Mouse (Mus musculus) ovary, postnatal 10 days (tissue): Measurements from ENCODE around the gene Sh3gl2.

Experiments used
- DNase-seq: peaks from one replicate; pipeline ENCODE4 v3.0.0; 2022; ENCODE audit warnings: low spot score

The Sh3gl2 gene

DNA sequence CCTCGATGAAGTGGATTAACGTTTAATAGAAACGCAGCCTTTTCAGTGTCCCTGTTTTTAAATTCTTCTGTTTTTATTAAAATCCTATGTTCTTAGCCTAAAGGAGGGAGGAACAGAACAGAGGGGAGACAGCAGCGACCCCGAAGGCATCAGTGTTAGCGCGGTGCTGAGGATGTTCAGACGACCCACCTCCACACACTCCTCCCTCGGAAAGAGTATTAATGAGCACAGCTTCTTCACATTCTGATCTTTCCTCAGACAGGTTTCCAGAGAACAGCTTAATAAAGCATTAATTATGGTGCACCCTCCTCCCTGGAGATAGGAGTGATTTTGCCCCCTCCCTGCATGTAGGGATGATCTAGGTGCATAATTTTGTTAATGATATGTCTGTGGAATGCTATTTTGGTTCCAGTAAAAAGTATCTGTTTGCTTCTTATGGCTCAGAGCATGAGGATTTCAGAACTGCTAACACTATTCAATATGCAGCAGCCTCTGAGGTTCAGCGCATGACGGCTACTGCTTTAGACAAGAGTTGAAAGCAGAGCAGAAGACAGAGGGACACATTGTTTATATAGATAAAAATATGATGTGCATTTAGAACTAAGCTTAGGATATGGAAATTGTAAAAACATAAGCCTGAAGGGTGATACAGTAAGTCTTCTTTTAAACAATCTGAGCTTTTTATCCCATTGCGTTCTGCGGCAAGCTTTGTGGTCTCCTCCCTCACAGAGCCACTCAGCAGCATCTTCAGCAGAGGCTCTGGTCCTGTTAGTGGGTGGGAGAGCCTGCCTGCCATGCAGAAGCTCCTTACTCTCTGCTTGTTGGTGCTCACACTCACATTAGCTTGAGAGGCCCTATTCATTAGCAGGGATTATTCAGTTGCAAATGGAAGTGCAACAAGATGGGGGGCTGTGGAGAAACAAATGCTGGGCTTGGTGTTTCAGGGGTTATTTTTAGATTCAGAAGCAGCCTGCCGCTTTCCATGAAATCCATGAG is 27.8 kb downstream of the Sh3gl2 start:
- DNase-seq, result no peak

DNA sequence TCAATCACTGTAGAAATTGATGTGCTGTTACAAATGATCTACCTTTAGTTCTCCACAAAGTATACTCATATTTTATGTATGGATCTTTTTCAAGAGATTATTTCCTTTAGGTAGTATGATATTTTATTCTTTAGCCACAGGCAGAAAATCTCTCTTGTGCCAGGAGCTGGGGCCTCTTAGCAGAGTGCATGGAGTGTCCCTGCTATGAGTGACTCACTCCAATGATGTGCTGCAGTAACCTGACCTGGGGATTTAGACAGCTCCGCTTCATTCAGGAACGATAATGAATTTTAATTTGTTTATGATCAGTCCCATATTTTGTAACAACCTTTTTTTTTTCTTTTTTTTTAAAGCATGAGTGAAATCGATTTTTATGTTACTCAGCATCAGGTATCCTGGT is 36.7 kb downstream of the Sh3gl2 start:
- DNase-seq, result no peak

DNA sequence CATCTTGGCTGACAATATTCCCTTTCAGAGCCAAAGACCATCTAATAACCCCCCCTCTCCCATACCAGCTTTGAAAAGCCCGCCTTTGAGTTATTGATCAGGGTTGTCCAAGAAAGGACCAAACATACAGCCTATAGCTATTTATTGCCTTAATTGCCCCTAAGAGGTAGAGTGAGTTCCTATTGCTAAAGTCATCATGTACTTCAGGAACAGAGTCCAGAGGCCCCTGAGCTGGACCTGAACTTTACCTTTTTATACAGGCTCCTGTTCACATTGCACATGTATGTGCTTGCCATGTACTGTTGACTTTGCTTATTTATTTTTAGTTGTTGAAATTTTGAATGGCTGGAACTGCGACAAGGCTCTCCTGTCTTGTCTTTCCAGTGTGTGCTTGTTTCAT is 37.6 kb downstream of the Sh3gl2 start:
- no peak for DNase-seq

DNA sequence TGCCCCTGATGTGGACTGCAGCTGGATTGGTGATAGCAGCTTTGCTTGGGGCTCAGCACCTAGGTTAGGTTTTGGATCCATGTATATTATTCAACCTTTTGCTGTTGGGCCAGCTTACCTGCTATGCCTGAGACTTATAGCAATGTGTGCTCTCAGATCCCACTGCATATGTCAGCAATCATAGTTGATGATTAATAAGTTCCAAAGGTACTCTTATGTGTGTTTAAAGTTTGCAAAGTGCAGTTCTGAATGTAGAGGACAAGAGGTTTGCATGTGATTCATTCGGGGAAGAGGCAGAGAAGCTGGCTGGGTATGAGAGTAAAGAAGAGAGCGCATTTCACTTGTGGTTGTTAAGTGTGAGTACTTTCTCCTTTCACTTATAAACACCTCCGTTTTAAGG is 43.7 kb downstream of the Sh3gl2 start:
- DNase-seq, result no peak

DNA sequence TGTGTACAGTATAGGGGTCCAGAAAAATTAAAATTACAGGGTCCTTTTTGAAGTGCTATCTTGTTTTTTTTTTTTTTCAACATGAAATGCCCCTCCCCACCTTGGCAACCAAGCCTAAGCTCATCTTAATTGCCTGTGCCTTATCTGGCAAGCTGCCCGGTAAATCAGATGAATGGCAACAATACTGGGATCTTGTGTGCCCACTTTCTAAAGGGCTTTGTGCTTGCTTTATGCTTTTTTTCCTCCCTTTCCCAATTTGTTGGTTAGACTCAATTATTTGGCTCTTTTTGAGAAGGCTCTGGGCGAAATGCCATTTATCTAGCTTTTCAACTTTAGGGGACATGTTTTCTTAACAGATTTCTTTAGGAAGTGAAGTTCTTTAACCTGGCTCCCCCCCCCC is 45.3 kb downstream of the Sh3gl2 start:
- DNase-seq, result no peak

DNA sequence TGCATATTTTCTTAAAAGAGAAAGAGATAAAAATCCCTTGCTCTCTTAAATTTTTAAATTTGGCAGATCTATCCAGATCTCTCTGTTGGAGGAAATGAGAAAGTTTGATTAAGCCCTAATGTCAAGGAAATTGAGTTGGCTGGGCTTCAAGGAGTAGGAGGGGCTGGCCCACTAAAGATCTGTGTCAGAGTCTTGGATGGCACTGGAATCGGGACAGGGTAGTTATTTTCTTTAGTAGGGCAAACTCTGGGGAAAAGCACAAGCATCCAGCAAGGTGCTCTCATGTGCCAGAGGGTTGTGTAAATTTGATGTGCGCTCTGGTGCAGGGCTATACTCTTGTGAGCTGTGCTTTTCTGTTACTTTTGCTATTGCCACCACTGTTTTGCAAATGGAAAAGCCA is 45.9 kb downstream of the Sh3gl2 start:
- no peak for DNase-seq

DNA sequence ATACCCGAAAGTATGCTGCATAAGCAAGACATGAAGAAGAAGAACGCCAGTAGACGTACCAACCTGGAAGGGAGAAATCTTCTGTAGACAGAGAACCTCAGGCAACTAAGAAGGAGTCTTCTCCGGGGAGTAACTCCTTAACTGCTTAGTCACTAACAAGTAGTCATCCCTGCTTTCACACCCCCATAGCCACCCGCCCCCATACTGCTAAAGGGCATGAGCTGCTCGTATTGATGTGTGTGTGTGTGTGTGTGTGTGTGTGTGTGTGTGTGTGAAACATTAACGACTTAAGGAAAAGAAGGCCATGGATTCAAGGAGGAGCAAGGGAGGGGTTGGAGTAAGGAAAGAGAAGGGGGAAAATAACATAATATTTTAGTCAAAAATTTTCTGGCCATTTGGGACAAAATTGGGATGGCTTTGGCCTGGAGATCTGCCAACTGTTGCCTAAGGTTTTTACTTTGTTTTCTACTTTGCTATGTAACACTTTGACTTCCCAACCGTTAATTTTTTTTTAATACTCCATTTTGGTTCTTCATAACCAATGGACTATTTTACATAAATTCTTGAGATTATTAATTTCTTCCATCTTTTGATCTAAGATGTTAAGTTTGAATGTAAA is 51.0 kb downstream of the Sh3gl2 start:
- no peak for DNase-seq

DNA sequence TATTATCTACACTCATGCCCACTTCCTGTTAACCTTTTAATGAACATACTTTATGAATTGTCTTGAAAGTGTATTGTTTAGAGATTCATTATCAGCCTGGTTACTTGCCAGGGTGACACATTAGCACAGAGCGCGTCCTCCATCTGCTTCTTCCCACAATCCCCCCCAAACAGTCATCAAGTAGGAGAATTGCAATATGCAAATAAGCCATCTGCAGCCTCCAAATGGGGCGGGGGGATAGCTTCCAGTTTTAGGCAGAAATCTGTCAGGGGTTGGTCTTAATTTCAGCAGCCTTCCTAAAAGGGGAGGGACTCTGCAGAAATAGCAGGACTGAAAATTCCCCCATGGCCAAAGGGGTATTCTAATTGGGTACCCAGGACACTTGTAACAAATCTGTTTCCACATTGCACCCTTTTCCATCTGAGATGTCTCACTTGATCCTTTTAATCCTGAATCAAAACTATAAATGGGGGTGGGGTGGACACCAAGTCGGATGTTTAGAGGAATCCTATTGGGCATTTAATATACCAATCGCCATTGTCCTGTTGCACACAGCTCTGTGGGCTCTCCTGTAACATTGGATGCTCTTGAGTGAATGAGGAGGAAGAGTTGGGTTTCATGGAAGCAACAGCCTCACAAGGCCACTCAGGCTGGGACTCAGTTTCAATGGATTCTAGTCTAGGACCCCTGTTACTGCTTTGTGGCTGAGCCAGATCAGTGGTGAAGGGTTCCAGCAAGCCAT is 51.7 kb downstream of the Sh3gl2 start:
- DNase-seq, result no peak

DNA sequence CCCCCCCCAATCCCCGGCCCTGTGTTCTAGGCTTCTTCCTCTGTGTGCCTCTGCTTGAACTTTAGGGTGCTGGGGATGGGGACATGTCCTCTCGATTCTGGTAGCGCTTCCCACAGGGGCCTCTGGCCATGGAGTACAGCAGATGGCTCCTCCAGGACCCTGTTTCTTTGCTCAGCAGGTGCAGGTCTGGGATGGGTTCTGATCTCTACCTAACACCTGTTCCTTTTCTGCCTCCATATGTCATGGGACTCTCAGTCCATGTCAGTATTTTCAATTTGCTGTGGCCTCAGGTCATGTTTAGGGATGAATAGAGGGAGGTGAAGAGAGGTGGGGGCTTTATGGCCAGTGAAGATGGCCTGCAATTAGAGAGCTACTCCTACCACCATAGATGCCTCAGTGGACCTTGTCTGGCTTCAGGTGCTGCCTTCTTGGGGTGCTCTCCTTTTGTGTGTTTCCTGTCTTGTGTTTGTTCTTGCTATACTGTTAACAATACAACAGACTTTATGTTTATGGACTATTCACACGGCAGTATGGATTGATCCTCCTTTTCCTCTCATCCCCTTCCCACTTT is 52.9 kb downstream of the Sh3gl2 start:
- no peak for DNase-seq

DNA sequence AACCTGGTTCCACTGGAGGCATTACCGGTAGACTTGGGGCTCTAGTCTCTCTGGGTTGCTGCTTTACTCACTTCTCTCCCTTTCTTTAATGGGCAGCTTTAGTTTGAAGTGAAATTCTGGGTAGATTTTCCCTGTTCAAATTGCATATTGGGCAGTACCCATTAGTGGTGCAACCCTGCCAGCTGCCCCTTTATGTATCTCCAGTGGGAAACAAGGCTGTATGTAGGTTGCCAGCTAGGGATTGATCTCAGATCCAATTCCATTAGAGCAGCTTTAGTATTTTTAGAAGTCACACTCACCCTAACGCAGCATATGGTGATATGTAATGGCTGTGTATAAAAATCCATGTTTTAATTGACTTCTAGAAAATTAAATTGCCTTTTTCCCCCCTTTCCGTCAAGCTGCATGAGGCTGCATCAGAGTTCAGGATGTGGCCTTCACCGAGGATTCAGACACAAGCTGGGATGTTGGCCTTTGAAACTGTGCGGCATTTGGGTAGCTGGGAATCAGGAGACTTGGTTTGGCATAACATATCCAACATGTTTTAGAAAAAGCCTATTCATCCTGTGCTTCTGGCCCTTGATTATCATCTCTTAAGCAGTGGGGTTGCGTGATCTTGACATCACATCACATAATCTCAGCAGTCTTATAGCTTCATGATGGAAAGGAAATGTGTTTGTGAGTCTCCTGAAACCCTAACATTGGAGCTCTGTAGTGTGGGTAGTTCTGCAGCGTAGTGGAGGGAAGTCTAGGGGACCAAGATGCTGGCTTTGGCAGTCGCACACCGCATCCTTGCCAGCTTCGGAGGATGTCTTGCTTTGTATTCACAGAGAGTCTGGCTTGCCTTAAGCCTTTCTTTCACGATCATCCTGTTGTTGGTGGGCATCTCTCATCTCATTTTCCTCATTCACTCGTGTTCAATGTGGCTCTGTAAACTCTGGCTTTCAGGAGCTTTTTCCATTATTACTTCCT is 56.0 kb downstream of the Sh3gl2 start:
- no peak for DNase-seq

DNA sequence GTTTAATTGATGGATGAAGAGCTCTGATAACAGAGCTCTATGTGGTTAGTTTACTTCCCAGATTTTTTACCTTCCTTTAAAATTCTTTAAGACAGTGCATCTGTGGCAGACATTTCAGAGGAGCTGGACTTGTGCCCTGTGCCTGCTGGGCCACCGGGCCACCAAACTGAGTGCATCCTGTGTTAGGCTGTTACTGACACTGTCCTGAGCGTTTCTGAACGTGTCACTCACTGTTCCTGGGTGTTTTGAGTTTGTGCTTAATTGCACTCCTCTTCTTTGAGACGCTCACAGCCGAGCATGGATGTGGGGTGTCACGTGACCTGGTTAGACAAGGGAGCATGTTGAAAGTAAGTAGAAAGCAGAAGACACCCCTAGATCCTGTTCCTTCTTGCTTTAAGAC is 57.2 kb downstream of the Sh3gl2 start:
- DNase-seq, result no peak

DNA sequence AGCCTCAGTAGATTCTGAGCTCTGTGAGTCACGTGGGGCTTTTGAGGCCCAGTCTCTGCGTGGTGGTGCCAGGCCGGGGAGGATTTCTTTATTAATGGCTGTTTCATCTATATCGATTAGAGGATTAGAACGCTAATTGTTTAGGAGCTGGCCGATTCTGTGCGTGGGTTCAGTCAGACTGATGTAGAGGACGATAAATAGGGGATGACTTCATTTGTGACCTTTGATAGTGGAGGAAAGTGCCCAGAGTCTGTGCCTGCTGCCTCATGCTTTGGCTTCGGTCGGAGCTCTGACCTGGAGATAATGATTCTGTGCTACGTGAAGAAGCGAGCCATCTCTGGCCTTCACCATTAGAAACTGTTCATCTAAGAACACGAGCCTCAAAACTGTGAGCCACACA is 57.7 kb downstream of the Sh3gl2 start:
- DNase-seq, result no peak

DNA sequence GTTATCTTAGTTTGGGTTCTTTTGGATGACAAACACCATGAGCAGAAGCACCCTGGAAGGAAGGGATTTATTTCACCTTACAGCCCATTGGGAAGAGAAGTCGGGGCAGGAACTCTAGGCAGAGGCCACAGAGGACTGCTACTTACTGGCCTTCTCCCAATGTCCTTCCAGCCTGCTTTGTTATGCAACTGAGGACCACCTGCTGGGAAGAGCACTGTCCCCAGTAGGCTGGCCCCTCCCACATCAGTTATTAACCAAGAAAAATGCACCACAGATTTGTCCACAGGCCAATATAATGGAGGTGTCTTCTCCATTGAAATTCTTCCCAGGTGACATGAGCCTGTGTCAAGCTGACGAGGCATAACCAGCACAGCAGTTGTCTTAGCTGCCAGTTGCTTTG is 62.5 kb downstream of the Sh3gl2 start:
- no peak for DNase-seq

DNA sequence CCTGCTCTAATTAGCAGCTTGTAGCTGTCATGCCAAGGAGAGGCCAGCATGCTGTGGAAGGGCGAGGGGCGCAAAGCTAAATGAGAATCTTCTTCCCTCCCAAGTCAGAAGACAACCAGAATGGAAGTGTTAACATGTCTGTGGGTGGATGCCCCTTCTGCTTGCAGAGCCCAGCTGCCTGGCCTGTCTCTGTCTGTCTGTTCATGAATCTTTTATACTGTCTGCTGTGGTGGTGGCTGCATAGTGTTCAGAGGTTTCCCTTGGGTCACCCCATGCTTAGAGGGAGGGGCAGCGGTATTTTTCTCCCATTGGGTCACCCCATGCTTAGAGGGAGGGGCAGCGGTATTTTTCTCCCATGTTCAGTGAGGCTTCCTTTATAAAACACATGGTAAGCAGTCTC is 68.0 kb downstream of the Sh3gl2 start:
- no peak for DNase-seq

DNA sequence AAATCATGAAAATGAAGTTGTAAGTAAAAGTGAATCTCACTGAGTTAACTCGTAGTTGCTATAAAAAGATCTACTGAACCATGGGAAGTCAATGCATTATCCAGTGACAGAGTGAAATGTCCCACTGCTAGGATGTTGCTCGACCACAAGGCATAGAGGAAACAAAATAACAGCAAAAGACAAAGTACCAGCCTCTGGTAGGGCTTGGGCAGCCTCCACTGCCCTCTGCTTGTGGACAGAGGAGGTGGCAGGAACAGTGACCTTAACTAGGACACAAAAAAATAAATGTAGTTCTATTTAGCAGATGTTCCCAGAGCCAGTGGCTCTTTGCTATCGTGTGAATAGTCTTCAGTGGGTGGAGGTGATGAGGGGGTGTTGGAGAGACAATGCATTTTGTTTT is 68.5 kb downstream of the Sh3gl2 start:
- DNase-seq, result no peak

DNA sequence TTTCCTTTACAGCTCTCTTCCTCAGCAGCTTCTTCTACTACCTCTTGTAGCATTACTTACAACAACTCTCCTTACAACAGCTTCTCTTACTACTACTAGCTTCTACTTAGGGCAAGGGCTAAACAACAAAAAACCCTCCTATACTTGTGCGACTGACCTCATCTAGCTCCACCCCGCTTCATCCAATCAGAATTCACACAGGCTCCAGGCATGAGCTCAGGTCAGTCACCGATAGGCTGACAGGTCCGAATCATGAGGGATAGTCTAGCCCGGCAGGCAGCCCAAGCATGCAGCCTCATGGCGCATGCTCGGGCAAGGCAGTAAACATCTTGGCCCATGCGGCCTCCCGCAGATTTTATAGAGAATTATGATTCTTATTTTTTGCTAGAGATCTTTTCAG is 78.2 kb downstream of the Sh3gl2 start:
- DNase-seq, result no peak

DNA sequence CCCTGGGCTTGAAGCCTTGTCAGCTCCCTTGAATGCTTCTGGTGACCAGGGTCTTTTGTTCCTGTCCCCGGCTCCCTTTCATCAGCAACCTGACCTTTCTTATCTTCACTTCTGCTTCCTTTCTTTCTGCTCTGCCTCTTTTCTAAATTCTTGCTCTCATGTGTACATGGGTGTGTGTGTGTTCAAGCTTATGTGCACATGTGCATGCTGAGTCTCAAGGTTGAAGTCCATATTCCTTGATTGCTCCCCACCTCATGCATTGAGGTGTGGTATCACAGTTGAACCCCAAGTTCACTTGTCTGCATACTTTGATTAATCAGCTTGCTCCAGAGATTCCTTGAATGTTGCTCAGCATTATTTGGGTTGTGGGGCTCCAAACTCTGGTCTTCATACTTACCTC is 85.1 kb downstream of the Sh3gl2 start:
- no peak for DNase-seq

DNA sequence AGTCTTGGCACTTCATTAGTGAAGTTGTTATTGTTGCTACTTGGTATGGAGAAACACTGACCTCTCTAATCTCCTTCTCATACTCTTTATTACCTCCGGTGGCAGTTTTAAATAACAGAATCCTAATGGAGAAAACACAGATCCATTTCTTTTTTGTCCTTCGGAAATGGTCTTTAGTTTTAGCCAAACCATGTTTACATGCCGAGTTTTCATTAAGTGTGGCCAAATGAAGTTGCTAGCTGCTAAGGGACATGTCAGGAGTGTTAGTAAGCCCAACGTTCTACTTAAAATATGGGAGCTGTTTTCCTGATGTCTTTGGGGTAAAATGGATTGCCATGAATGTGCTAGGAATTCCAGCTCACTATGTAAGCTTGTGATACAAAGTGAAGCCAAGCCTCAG is 86.4 kb downstream of the Sh3gl2 start:
- no peak for DNase-seq

DNA sequence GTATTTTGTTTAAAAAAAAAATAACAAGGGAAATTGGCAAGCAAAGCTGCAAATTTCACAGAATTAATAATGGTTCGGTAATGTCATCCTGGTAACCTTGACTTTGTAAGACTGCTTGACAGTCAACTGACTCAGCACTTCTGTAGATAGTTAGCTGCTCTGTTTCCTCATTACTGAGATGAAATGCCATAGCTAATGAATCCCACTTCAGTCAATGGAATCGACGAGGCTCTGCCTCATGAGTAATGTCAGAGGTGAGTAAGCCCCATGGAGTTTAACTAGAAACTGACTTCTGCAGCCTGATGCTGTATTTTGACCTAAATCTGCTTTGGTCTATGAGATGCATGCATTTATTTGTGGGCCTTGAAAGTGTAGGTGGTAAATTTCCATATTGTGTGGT is 88.4 kb downstream of the Sh3gl2 start:
- no peak for DNase-seq

DNA sequence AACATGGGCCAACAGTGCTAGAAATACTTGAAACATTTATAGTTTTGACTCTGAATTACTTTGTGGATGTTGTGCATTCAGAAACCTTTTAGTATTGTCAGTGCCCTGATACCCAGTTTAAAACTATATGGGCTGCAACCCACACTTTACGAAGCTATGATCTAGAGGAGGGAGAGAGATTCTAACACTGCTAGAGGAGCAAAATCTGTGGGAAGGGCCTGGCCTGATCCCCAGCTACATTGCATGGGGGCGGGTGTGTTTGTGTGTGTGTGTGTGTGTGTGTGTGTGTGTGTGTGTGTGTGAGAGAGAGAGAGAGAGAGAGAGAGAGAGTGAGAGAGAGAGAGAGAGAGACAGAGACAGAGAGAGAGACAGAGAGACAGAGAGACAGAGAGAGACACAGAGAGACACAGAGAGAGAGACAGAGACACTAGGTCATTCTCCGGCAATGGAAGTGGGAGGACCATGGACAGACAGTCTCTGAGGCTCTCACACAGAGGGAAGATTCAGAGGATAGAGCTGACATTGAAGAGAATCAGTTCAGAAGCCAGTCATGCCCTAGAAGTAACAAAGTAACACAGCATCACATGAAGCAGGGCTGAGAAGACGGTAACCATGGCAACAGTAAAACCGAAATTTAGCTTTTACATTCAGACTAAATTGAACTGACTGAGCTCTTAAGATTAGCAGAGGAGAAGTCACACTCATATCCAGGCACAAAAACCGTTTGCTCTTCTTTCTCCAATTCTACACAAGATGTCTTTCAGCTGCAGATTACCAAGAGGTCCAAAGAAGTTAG is 95.9 kb downstream of the Sh3gl2 start:
- no peak for DNase-seq
